Mouse (Mus musculus) erythroblast, embryonic 14.5 days (primary cell): ENCODE measurements around the gene Vmac.

Experiments used
- GATA1 ChIP-seq: IDR thresholded peaks from 2 replicates; pipeline ENCODE4 v1.6.1; 2012; ENCODE audit warnings: low read length, inconsistent platforms, mixed read lengths
- TAL1 ChIP-seq: IDR thresholded peaks from 3 replicates; pipeline ENCODE4 v1.6.1; 2012; ENCODE audit warnings: low read length, inconsistent platforms, mixed read lengths

GRCm38 (mm10) chr17:56682880-56683279 is 34.9 kb downstream of the Vmac start:
- TF ChIP-seq GATA1 (peak; percentile 34; the same call in 1 of the 2 replicates), TAL1 (no peak)
